Mouse (Mus musculus) embryo, embryonic 11.5 days (tissue): ENCODE results near the gene Slc25a47.
"Not testable (repeated sequence)": the region's sequence is repeated elsewhere in the genome, so short reads cannot be mapped to it uniquely, and the experiment has no call there.

Source experiments
- DNase-seq: peaks from one replicate; pipeline ENCODE4 v3.0.0-alpha.2; 2012; ENCODE audit warnings: low read depth, low spot score

Gene Slc25a47

DNA sequence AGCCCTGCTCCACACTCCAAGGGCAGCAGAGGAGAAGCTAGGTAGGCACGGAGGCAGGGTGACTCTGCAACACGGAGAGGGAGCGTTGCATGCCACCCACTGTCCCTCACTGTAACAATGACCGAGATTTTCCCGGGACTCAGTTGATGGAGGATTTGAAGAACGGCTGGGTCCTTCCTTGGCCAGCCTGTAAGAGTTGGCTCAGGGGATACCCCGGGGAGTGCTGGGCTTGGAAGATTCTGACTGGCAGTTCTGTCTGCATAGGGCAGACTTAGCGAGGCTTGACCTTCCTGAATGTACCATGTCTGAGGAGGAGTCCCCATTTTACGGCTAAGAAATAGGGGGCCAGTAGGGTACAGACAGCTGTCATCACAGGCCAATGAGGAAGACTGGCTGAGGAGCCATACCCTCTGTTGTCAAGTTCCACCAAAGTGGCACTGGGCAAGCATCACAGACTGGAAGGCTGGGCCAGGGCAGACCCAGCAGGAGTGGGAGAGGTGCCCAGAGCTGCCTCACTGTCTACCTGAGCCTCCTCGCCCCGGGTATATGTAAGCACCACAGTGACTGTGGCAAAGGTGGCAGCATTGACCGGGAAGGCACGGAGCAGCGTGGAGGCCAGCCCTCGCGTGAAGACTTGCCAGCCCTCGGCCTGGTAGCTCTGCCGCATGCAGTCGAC, 9.4 kb upstream of the Slc25a47 start:
- no peak for DNase-seq

DNA sequence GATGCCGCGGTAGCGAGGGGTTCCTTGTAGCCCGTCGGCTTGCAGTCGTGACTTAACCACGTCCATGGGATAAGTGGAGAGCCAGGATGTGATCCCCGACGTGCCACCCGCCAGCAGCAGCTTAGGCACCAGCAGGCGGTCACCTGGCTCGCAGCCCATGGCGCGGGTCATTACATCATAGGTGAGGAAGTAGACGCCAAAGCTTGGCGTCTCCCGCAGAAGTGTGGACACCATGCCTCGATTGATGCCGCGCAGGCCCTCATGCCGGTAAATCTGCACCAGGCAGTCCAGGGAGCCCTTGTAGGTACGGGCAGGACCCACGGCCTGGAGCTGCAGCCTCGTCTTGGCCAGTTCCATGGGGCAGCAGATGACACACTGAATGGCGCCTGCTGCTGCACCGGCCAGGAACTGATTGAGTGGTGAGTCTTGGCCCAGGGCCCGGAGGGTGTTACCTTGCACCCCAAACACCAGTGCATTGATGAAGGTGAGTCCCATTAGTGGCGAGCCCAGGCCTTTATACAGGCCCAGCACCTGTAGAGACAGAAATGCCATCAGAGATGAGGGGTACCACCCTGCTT, 8.8 kb upstream of the Slc25a47 start:
- DNase-seq: no peak

DNA sequence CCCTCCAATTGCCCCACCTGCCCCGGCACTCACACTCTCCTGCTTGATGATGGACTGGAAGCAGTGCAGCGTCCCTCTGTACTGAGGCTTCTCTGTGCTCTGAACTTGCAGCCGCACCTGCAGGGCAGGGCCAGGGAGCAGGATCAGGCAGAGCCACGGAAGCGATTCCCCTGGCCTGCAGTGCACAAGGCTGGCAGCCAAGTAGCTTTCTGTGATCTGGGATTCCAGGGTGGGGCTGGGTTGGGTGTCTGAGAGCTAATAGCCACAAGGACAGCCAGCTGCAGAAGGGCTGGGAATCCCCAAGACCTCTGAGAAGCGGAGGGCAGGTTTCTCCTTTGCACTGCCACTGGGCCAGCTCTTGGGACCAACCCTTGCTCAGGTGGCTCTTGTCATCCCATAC, 8.2 kb upstream of the Slc25a47 start:
- DNase-seq: no peak

DNA sequence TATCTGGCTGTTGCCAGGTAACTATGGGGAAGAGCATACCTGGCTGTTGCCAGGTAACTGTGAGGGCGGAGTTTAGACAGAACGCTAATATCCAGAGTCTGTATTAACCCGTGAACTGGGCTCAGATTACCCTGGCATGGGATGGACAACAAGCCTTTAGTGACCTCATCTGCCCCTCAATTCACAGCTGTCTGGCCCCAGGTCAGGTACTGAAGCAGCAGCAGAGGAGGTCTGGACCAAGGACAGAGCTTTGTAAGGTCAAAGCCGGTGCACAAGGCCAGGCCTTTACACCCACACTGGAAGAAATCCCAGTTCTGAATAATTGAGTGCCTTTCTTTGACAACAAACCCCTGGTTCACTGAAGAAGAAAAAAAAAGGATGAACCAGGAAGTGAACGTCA, 6.2 kb upstream of the Slc25a47 start:
- no peak for DNase-seq

DNA sequence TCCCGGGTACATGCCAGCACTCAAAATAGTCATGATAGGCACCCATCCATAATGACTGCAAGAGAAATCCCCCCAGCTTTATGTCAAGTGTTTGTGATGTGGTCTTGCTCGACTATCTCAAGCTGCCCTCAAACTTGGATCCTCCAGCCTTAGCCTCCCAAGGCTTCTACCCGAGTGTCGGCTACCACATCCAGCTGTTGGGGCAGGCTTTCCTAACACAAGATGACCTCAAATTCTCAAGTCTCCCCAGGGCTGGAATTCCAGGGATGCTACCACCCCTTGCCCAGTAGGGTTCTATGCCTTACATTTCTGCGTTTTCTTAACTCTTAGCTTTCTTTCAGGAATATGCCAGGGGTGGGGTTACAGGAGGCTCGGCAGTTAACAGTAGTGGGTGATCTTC, 5.5 kb upstream of the Slc25a47 start:
- no peak for DNase-seq

DNA sequence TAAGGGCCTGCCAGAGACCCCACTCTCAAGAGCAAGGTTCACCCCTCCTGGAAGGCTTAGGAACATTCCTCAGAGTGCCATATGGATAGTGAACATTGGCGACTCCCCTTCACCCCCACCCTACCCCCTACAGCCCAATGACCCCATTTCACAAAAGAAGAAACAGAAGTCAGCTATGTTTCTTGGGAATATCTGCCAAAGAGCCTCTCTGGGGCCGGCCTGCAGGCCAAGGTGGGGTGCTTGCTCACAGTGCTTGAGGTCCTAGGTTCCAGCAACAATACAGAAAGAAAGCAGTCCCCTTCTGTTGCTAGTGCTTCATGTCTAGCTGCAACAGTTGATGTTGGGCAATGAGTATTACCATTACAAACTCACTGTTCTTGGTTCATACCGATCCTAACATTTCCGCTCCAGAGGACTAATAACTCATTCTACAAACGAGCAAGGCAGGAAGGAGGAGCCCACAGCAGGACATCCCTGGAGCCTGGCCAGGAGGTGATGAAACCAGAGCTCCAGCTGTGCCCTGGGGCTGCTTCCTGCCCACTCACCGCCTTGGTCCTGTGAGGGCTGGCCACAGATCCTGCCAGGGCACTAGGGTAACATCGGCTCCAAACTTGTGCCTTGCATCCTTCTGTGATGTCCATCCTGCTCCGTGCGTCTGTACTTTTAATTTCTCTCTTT, 3.7 kb upstream of the Slc25a47 start:
- no peak for DNase-seq

DNA sequence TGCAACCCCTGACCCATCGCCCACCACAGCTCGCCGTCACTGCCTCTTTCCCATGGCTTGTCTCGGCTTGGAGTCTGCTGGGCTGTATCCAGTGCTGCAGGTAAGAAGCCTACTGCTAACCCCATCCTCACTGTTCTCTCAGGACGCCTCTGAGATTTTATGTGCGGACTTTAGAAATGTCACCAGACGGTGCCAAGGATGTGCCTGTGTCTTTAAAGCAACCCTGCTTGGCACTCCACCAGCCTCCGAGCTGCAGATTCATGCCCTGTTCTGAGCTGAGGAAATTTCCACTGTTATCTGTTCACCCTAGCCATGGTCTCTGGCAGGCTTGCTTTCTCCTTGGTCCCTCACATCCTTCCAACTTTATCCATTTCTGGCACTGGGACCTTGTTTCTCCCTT, 3.0 kb upstream of the Slc25a47 start:
- no peak for DNase-seq

DNA sequence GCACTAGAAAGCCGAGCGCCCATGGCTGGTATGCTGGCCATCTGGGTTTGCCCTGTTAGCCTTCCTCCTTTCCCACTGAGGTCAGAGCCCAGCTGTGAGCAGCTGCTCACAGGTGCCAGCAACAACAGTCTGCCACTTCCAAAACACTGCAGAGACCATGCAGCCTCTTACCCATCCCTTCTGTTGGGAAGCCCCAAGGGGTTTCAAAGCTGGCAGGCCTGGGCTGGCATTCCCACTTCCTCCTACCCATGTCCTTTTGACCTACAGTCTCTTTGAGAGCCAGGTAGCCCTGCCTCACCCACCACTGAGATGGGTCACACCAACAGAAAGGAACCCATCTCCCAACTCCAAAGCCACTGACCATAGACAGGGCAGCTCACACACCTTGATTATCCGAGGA, 2.4 kb upstream of the Slc25a47 start:
- DNase-seq: no peak

DNA sequence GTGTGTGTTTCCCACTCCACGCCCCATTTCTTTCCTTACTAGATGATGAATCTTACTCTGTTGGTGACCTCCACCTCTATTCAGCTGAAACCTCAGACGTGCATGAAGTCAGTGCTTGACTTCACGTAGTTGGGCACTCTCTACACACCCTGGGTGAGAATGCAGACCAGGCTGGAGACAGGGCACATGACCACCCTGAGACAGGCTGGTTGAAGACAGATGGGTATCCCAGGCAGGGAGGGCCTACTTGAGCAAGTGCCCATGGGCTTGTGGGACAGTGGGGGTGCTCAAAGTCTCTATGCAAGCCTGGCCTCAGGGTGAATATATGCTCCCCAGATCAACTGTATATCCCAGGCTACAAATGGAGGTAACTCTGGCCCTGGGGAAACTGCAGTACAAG, 1.5 kb upstream of the Slc25a47 start:
- no peak for DNase-seq

DNA sequence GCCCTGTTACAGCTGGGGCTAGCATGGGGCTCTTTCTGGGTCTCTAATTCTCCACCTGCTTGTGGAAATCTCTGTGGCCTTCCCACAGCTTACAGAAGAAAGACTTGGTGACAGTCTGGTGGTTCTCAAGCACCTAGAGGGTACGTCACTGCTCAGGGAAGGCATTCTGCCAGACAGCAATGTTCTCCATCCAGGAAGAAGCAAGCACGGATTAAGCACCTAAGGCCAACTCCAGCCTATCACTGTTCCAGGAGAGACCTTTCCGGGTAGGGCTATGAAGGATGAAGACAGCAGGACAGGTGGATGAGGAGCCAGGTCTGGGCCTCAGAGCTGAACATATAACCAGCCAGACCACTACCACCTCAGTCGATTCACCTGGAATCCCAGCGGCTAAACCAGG, 1.1 kb upstream of the Slc25a47 start:
- DNase-seq: no peak

DNA sequence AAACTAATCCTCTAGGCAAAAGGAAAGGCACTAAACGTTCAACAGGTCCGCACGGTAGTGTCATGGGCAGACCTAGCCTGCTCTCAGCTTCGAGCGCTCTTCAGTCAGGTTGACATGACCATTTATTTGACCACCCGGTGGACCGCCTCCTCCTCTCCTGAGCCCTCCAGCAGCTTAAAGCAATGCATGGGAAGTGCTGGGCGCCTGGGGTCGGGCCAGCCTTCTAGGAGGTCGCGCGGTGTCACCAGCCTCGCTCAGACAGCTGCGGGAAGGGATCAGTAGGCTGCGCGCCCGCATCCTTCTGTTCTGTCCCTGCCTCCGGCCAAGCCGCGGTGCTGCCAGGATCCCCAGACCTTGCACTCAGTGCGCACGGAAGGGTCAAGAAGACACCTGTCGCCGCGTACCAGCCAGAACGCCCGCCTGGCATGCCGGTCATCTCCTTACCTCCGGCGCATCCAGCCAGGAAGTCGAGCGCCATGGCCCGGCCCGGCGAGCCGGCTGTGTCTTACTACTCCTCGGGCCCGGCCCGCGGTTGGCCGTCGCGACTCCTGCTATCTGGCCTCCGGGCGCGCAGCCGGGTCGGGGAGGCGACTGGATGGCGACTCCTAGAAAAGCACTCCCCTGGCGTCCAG, 522 bp upstream of the Slc25a47 start:
- DNase-seq: peak; percentile 5

DNA sequence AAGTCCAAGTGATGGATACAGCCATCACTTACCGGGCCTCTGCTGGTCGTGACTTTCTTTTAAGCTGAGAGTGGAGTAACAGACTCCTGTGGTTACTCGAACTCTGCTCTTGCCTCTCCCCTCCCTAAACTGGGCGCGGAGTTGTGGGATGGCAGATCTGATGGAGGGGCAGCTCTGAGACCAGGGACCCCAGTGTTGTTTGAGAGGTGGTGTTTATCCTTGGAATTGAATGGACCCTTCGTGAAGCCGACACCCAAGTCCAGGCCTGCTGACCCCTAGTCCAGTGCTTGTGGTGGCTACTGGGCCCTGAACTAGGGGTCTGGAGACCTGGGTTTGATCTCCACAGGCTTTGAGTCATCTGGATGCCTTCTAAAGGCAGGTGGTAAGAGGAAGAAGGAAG, 876 bp downstream of the Slc25a47 start:
- DNase-seq: no peak

DNA sequence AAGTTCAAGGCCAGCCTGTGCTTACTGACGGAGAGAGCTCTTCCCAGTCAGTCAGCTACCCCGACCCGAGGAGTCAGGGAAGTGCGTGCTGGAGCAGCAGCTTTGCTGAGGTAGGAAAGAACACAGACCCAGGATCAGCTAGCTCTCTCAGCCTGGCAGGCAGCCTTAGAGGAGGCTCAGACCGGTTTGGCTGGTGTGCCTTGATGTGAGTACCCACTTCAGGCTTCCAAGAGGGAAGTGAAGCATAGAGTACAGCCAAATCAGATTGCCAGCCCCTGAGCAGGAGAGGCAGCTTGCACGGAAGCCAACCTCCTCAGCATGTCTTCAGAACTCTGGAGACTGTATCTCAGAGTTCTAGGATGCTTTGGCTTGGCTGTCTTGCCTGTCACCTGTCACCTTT, 5.3 kb downstream of the Slc25a47 start:
- DNase-seq: no peak

DNA sequence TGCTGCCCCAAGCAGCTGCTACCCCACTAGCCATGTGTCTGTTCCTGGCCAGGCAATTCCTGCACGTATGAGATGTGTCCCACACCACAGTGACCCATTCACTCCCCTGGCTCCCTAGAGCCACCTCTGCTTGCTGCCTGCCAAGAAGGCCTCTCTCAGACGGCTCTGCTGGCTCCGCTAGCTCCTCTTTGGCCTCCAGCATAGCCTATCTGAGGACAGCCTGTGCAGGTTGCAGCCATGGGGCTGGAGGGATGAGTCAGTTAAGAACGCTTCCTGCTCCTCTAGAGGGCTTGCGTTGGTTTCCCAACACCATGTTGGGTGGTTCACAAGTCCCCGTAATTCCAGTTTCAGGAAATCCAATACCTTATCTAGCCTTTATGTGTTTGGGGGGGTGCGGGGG, 6.8 kb downstream of the Slc25a47 start:
- DNase-seq: no peak

DNA sequence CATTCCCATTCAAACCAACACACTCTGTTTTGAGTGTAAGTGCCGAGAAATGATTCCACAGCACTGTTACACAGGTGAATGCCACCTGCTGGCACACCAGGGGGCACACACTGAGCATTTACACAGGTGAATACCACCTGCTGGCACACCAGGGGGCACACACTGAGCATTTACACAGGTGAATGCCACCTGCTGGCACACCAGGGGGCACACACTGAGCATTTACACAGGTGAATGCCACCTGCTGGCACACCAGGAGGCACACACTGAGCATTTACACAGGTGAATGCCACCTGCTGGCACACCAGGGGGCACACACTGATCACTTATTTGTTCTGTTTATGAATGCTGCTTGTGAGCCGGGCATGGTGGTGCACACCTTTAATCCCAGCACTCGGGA, 12.2 kb downstream of the Slc25a47 start:
- not testable (repeated sequence) for DNase-seq

DNA sequence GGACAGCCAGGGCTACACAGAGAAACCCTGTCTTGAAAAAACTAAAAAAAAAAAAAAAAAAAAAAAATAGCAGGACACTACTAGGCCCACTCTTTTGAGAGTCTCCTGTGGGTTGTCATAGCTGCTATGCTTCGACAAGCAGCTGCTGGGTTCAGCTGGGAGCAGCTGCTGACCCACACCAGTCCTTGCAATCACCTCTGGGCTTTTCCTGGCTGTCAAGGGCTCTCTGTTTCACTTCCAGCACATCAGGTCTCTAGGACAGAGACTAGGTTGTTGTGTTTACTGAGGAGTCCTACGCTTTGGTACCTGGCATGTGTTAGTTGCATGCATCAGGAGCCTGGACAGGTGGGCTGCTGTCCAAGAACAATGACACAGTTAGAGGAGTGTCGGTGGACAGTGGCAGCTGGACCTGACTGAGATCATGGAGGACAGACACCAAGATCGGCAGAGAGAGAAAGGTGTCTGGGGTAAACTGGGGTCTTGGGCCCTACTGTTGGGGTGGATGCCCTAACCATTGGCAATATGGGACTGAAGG, 13.7 kb downstream of the Slc25a47 start:
- DNase-seq: no peak

DNA sequence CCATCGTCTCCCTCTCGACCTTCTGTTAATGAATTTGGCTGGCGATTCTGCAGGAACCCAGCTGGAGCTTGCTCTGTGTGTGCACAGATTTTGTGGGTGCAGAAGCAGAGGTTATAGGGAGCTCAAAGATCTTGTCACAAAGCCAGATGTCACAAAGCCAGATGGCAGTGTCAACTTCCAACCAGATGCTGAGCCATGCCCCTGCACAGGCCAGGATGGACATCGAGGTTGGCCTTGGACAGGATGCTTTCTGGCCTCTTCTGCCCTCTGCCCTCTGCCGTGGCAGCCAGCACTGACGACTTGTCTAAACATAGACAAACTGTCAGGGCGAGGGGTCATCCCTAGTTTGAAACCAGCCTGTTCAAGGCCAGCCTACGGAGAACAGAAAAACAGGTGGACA, 14.3 kb downstream of the Slc25a47 start:
- no peak for DNase-seq

DNA sequence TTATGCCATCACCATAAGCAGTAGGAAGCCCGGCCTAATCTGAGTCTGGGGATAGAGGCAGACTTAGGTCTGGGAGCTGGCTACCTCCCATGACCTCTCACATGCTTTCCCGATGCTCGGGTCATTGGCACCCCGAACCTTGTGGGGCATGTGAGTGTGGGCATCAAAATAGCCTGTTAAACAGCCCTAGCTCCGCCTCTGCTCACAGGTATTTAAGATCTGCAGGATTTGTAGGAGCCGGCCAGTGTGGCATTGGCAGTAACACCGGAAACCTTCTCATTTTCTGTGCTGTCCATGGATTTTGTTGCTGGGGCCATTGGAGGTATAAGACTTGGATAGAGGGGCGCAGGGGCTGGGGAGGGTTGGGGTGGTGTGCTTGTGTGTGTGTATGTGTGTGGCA, 15.0 kb downstream of the Slc25a47 start:
- no peak for DNase-seq

DNA sequence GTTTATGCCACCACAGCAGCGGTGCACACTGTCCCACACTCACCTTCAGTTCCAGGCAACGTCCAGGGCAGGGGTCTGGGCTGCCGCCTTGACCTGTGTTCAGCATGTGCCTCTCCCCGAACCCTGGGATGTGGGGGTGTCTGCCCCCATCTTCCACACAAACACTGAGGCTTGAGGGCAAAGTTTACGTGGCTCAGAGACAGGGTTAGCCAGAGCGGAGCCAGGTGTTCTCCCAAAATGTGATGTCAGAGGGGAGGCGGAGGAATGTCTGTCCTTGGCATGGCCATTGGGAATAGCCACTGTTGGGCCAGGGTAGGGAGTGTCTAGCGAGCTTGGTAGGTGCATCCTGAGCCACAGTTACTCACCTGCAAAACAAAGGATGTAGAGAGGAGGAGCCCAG, 17.0 kb downstream of the Slc25a47 start:
- no peak for DNase-seq

DNA sequence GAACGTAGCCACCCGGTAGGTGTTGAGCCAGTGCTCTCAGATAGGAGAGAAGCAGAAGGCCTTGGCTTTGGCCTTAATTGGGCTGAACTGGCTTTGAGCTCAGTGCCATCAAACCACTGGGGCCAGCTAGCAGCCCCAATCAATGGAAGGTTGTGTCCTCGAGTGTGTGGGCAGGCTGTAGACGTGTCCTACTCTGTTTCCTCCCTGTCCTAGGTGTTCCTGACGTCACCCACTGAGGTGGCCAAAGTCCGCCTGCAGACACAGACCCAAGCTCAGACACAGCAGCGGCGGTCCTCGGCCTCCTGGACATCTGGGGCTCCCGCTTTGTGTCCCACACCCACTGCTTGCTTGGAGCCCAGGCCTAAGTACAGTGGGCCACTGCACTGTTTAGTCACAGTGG, 19.2 kb downstream of the Slc25a47 start:
- DNase-seq: no peak

DNA sequence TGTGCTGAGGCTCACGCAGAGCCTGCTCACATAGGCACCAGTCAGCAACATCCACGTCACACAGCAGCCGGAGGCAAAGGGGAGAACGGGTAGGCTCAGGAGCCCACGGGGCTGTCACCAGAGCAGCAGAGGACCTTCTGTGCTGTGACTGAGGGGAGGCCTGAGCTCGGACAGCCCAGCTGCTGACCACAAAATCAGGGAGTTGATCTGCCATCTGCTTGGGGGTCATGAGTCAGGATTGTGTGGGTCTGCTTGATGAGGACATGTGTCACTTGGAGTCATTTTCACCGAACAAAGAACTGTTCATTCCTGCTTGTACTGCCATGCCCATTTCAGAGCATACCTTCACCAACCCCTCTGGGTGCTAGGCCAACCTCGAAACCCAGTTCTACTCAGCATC, 20.3 kb downstream of the Slc25a47 start:
- DNase-seq: no peak

DNA sequence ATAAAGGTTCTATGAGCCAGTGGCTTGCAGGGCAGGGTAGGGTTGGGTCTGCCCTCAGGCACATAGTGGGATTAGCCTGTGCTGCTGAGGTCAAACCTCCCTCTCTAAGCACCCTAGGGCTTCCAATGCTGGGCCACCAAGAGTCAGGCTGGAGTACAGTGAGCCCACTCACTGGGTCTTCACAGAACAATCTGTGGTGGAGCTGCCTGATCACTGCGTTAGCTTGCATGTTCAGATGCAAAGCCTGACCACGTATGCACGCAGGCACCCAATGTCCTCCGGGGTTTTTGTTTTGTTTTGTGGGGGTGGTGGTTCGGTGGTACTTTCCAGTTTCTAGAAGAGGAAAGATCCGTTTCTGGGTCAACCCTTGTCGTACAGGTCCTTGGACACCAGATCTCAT, 21.3 kb downstream of the Slc25a47 start:
- DNase-seq: no peak
